Mouse (Mus musculus): Measurements from ENCODE around the gene Slc7a3.

DNA sequence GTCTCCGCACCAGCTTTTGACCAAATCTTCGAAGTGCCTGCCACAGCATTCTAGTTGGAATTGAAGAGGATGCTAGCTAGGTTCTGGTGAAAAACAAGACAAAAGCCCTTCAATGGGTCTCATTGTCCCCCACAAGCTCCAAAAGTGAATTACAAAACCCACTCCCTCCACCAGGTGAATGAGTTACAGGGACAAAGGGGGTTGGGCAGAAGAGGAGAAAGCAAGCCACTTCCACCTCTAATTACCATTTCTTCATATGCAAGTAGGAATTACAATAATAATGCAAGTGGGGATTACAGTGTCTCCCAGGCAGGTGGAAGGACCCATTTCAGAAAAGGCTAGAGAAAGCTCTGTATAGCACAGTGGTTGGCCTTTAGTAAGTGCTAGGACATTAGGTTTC lies 1.6 kb downstream of the Slc7a3 start:
- TF ChIP-seq EP300 (optimal IDR thresholded peaks at IDR 0.05) (no peak), CTCF (IDR thresholded peaks at IDR 0.05; ENCODE audit: low read depth) (no peak)
